Mouse (Mus musculus) bone marrow macrophage, adult 2 months (primary cell): ENCODE measurements at regions not wholly inside any gene's neighbourhood (a gene's known extent, or its start where the extent isn't known, plus 50 kb on each side); places are given as distances from the start of the nearest gene placed in this dataset.

Experiments
- CTCF ChIP-seq: IDR thresholded peaks from 2 replicates; pipeline ENCODE4 v1.5.1; 2012; ENCODE audit warnings: low read depth, mild to moderate bottlenecking, low read length, moderate library complexity
- POLR2A ChIP-seq: IDR thresholded peaks from 2 replicates; pipeline ENCODE4 v1.6.1; 2012; ENCODE audit warnings: mild to moderate bottlenecking, low read depth, low read length, borderline replicate concordance

DNA sequence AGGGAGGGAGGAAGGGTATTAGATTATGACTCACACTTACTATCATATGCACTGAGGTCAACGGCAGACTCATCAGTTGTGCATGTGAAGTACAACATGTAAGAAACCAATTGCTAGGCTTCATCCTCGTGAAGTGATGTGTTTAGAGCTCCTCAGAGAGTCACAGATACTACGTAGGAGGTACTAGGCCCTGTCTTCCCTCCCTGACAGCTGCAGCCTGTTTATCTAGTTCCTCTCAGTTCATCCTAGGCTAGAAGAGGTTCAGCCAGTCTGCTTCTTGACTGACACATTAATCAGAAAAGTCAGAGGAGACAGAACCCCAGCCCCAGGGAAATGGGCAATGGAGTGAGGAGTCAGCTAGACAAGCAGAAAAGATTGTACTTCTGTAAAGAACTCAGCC is 180.1 kb upstream of the Eya4 start:
- no peak for TF ChIP-seq POLR2A
- TF ChIP-seq CTCF = no peak
